Mouse (Mus musculus) lung, adult 18-20 months (tissue): ENCODE results near the gene Cfd.

Experiments
- DNase-seq, 2 experiments: peaks; one replicate each; pipeline ENCODE4 v3.0.0; 2022; ENCODE audit warnings: mixed read lengths in 2 of 2

Gene Cfd

GRCm38 (mm10) chr10:79919251-79919849, 28.7 kb downstream of the Cfd start:
- DNase-seq, result peak in 1 of 2 experiments; percentile 57

GRCm38 (mm10) chr10:79920056-79920890, 29.6 kb downstream of the Cfd start:
- no peak for DNase-seq

- DNase-seq, result no peak
Measured at GRCm38 (mm10) chr10:79920958-79921535, 30.4 kb downstream of the Cfd start, which contains the start of gene R3hdm4. R3hdm4 (minus strand) TSS chr10:79921208.

- DNase-seq, result no peak
Measured at GRCm38 (mm10) chr10:79921572-79921971, 30.9 kb downstream of the Cfd start.

- peak; percentile 88 to 89 for DNase-seq
Measured at GRCm38 (mm10) chr10:79924998-79925784, 34.5 kb downstream of the Cfd start.

- peak in 1 of 2 experiments; percentile 30 for DNase-seq
Measured at GRCm38 (mm10) chr10:79925785-79926490, 35.3 kb downstream of the Cfd start.

- DNase-seq, result peak; percentile 91 to 93
Measured at GRCm38 (mm10) chr10:79926491-79927323, 36.1 kb downstream of the Cfd start, which contains the start of gene Arid3a. Arid3a (plus strand) TSS chr10:79927043.

- DNase-seq, result peak; percentile 46 to 53
Measured at GRCm38 (mm10) chr10:79927324-79928029, 36.8 kb downstream of the Cfd start.

- peak; percentile 50 to 68 for DNase-seq
Measured at GRCm38 (mm10) chr10:79928030-79928694, 37.5 kb downstream of the Cfd start.

GRCm38 (mm10) chr10:79928907-79929701, 38.5 kb downstream of the Cfd start:
- no peak for DNase-seq

GRCm38 (mm10) chr10:79929967-79930825, 39.5 kb downstream of the Cfd start:
- no peak for DNase-seq

GRCm38 (mm10) chr10:79930826-79931186, 40.2 kb downstream of the Cfd start:
- no peak for DNase-seq

GRCm38 (mm10) chr10:79931797-79932196, 41.1 kb downstream of the Cfd start:
- DNase-seq, result no peak

- peak; percentile 64 to 72 for DNase-seq
Measured at GRCm38 (mm10) chr10:79932736-79933135, 42.1 kb downstream of the Cfd start.

- DNase-seq, result no peak
Measured at GRCm38 (mm10) chr10:79933145-79933679, 42.6 kb downstream of the Cfd start.

GRCm38 (mm10) chr10:79933861-79934260, 43.2 kb downstream of the Cfd start:
- DNase-seq, result no peak

- DNase-seq, result peak; percentile 93 to 96
Measured at GRCm38 (mm10) chr10:79934272-79934721, 43.6 kb downstream of the Cfd start.
